Mouse (Mus musculus): Measurements from ENCODE around the gene Crat. TPM values are rescaled to one million over a fixed set of nuclear protein-coding genes. Genes with fewer than 3 reads are reported as not detected.
A peak's percentile ranks its signal among the peaks of the same experiment; 100 is the strongest.

Gene Crat
- polyA plus RNA-seq, 1 experiment from 2014 or later = 23.9 TPM

DNA sequence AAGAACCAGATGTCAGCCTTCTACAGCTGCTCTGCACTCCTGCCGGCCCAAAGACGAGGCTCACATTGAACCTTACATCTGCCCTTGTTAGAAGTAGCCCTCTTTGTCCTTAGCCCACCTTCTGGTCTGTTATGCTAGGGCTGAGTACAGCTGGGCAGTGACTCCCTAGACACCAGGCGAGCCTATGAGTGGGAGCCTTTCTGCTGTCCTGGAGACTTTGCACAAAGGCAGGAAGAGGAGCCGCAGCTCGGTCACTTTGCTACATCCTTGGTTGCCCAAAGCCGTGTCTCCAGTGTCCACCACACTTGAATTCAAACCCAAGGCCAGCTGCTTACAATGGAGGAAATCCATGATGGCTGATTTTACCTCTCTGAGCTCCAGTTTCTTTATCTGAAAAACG lies 32.8 kb upstream of the Crat start:
- Histone ChIP-seq H3K4me2 (no peak overlapping the region), H3K9me3 (no peaks in the 10 kb centered on the region), H3K9ac (no peak overlapping the region), H3K27ac (no peak overlapping the region; the same call in 1 of the 2 replicates), H3K27me3 (no peaks in the 10 kb centered on the region), H3K36me3 (peaks cover 72% of the 10 kb centered on the region), H3K4me3 (no peak overlapping the region), H3K4me1 (peaks cover 30% of the 10 kb centered on the region)
- WGBS = 82% methylated on average over 7 of the region's 7 CpGs
- ATAC-seq (ENCODE audit: insufficient number of reproducible peaks, low FRiP score, low TSS enrichment, low read depth) = no peak

DNA sequence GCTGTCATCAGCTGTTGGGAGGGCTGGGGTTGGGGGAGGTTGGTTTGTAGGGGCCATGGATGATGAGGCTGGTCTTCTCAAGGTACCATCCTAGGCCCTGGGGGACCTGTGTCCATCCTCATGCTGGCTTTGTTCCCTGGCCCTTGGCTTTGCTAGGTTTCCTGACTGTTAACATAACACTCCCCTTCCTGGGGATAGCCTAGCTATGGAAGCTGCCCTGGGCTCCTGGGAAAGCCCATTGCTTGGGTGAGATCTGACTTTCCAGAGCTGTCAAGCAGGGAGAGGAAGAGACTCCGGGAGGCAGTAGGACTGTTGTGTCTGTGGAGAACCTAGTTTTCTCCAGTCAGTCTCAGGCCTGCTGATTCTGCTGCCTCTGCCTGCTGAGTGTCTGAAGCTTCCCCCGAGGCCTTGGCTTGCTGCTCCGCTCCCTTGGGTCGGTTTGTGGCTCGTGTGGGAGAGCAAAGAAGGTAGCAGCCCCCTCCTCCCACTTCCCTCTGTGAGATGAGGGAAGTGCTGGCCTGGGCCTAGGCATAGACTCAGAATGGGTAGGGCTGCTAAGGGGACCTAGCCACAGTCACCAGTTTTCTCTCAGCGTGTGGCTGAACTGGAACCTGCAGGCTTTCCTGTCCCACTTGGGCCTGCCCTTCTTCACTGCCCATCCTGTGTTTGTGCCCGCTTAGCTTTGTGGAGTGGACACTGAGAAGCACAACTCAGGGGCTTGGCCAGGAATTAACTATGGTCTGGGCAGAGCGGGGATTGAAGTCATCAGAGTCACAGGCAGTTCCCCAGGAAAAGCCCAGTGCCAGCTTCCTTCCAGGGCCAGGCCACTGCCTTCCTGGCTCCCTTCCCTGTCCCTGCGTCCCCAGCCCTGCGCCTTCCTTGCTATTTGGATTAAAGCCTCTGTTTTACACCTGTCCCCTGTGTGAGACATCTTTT lies 31.5 kb upstream of the Crat start:
- H3K27me3 ChIP-seq = no peaks in the 10 kb centered on the region
- no peak overlapping the region for H3K4me2 ChIP-seq
- 0 out of 2 replicates have a peak overlapping the region, but pooled peaks have one; percentile 4 for H3K27ac ChIP-seq
- 83% methylated on average over 10 of the region's 10 CpGs for WGBS
- no peaks in the 10 kb centered on the region for H3K9me3 ChIP-seq
- H3K4me3 ChIP-seq = no peak overlapping the region
- peaks cover 73% of the 10 kb centered on the region for H3K36me3 ChIP-seq
- no peak overlapping the region for H3K9ac ChIP-seq
- no peak for ATAC-seq (ENCODE audit: insufficient number of reproducible peaks, low FRiP score, low TSS enrichment, low read depth)
- peaks cover 42% of the 10 kb centered on the region for H3K4me1 ChIP-seq

DNA sequence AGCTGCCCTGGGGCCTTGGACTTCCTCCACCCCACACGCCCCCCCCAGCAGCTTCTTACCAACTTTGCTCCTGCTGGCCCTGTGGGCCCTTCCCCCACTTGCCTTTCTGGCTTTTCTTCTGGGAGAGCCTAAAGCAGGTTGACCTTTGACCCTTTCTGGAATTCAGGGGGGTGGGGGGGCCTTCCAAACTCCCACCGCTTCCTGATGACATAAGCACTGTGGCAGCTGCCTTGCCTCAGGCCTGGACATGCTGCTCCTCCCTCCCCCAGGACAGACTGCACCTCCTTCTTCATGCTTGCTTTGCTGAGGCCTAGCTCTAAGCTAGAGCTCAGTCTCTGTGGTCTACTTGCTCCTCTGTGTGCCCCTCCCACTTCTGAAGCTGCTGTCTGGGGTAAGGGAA lies 29.7 kb upstream of the Crat start:
- Histone ChIP-seq H3K4me3 (no peak overlapping the region), H3K4me1 (peaks cover 60% of the 10 kb centered on the region), H3K9me3 (no peaks in the 10 kb centered on the region), H3K36me3 (peaks cover 61% of the 10 kb centered on the region), H3K27me3 (no peaks in the 10 kb centered on the region), H3K9ac (no peak overlapping the region), H3K27ac (peak overlapping the region; percentile 73), H3K4me2 (no peak overlapping the region)
- 37% methylated on average over 2 of the region's 2 CpGs for WGBS
- no peak for ATAC-seq (ENCODE audit: insufficient number of reproducible peaks, low FRiP score, low TSS enrichment, low read depth)

DNA sequence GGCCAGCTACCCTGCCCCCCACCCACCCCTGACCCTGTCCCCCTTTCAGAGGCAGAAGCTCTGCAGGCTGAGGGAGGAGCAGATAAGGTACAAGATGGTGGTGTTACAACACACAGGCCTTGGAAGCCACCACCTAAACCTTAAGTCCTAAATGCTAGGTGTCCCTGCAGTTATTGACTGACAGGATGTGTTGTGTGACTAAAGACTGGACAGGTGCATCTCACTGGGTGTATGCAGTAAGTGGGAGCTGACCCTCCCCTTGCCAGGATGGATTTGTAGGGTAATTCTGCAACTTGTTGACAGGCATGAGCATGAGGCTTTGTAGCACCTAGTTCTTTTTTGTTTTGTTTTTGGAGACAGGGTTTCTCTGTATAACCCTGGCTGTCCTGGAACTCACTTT lies 28.8 kb upstream of the Crat start:
- H3K36me3 ChIP-seq = peaks cover 58% of the 10 kb centered on the region
- H3K9ac ChIP-seq = no peak overlapping the region
- H3K9me3 ChIP-seq = no peaks in the 10 kb centered on the region
- H3K27ac ChIP-seq = peak overlapping the region; percentile 97
- H3K4me3 ChIP-seq = no peak overlapping the region
- ATAC-seq (ENCODE audit: insufficient number of reproducible peaks, low FRiP score, low TSS enrichment, low read depth) = no peak
- no peak overlapping the region for H3K4me2 ChIP-seq
- no peaks in the 10 kb centered on the region for H3K27me3 ChIP-seq
- H3K4me1 ChIP-seq = peaks cover 68% of the 10 kb centered on the region

DNA sequence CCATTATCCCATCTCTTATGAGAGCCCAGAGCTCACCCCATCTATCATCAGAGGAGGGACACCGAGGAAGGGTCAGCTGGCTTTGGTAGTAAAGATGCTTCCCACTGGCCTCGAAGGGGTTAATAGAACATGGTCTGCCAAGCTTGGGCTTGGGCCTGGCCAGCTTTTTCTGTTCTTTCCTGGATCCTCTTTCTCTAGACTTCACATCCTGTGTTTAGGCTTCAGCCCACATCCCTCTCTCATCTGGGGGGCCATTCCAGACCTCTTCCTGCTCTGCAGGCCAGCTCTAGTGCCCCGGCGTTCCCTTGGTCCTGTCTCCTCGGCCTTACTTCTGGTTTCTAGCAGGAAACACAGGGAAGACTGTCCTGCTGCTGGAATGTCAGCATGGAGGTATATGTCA lies 28.4 kb upstream of the Crat start:
- WGBS = 69% methylated on average over 5 of the region's 5 CpGs
- H3K4me3 ChIP-seq = no peak overlapping the region
- no peak overlapping the region for H3K9ac ChIP-seq
- peaks cover 71% of the 10 kb centered on the region for H3K4me1 ChIP-seq
- H3K36me3 ChIP-seq = peaks cover 58% of the 10 kb centered on the region
- no peak for ATAC-seq (ENCODE audit: insufficient number of reproducible peaks, low FRiP score, low TSS enrichment, low read depth)
- H3K9me3 ChIP-seq = no peaks in the 10 kb centered on the region
- H3K27me3 ChIP-seq = no peaks in the 10 kb centered on the region
- H3K4me2 ChIP-seq = no peak overlapping the region
- peak overlapping the region; percentile 97 for H3K27ac ChIP-seq

DNA sequence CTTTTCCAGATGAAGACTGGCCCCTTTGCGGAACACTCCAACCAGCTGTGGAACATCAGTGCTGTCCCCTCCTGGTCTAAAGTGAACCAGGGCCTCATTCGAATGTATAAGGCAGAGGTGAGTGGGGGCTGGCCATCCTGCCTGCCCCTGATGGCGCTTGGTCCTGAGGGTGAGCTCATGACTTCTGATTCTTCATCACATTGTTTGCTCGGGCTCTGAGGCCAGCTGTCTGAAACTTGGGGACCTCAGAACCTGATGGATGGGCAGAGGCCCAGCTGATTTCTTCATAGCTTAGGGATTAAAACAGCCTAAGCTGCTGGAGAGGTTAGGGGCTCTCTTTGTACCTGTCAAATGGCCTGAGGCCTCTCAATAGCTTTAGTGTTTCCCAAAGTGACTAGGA lies 27.7 kb upstream of the Crat start:
- no peak for ATAC-seq (ENCODE audit: insufficient number of reproducible peaks, low FRiP score, low TSS enrichment, low read depth)
- Histone ChIP-seq H3K27me3 (no peaks in the 10 kb centered on the region), H3K9me3 (no peaks in the 10 kb centered on the region), H3K27ac (peak overlapping the region; percentile 97), H3K4me3 (no peak overlapping the region), H3K9ac (peak overlapping the region; percentile 23; the same call in 1 of the 2 replicates), H3K36me3 (peaks cover 60% of the 10 kb centered on the region), H3K4me2 (0 out of 2 replicates have a peak overlapping the region, but pooled peaks have one; percentile 48), H3K4me1 (peaks cover 71% of the 10 kb centered on the region)
- 66% methylated on average over 4 of the region's 4 CpGs for WGBS

DNA sequence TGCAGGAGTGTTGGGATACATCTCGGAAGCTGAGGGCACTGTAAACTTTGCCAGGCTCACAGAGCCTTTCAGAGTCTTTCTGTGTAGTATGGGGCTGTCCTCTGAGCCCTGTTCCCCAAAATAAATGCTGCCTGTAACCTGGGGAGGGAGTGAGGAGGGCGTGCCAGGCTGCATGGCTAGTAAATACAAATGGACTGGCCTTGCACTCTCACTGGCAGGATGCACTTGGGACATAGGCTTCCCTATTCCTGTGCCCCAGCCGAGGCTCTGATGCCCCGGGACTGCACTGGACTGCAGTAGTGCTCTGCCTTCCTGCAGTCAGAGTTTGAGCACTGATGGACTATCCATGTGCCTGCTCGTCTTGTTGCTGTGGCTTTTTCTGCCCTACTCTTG lies 26.9 kb upstream of the Crat start:
- no peaks in the 10 kb centered on the region for H3K27me3 ChIP-seq
- peak overlapping the region; percentile 23; the same call in 1 of the 2 replicates for H3K9ac ChIP-seq
- WGBS = 29% methylated on average over 5 of the region's 5 CpGs
- H3K9me3 ChIP-seq = no peaks in the 10 kb centered on the region
- H3K27ac ChIP-seq = peak overlapping the region; percentile 97
- peak overlapping the region; percentile 16 for H3K4me3 ChIP-seq
- H3K36me3 ChIP-seq = peaks cover 64% of the 10 kb centered on the region
- peaks cover 71% of the 10 kb centered on the region for H3K4me1 ChIP-seq
- no peak for ATAC-seq (ENCODE audit: insufficient number of reproducible peaks, low FRiP score, low TSS enrichment, low read depth)
- peak overlapping the region; percentile 48 for H3K4me2 ChIP-seq

DNA sequence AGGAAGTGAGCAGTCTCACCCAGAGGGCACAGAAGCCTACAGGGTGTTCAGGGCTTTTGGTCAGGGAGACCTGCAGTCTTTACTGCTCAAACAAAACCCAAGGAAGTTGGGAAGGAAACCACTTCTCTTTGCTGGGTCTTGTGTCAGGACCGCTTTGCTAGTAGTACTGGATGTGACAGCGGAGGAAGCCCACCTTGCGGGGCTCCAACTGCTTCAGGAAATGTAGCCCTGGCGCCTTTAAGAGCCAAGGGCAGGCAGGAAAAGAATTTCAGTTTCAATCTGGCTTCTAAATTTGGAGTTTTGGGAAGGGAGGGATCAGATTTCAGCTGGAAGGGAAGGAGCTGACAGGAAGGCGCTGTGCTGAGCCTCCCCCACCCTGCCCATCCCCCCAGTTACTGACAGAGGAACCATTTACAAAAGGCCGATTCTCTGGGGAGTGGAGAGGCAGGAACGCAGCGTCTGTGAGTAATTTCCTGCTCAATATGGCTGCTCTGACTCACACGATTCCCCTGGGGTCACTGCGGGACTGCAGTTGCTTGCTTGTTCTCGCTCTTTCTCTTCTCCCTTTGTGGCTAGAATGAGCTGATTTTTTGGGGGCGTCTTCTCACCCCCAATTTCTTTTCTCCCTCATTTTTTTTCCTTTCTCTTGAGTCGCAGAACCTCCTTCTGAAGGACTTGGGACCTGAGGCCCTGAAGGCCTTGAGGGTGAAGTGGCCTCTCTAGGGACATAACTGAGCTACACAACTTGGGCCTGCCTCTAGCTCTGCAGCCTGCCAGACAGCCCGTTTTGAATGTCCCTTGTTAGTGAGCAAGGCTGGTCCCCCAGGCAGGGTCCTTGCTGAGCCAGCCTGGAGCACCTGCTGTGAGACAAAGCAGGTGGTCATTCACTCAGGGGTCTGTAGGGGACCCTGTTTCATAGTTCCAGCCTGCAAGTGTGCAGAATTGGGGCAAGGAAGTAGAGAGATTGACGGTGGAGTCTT lies 26.2 kb upstream of the Crat start:
- WGBS = 2% methylated on average over 15 of the region's 15 CpGs
- H3K9ac ChIP-seq = peak overlapping the region; percentile 18; the same call in 1 of the 2 replicates
- peak overlapping the region; percentile 97 for H3K27ac ChIP-seq
- peaks cover 64% of the 10 kb centered on the region for H3K36me3 ChIP-seq
- H3K27me3 ChIP-seq = no peaks in the 10 kb centered on the region
- H3K4me3 ChIP-seq = peak overlapping the region; percentile 16
- peak; percentile 79 for ATAC-seq (ENCODE audit: insufficient number of reproducible peaks, low FRiP score, low TSS enrichment, low read depth)
- H3K4me2 ChIP-seq = peak overlapping the region; percentile 48
- peaks cover 71% of the 10 kb centered on the region for H3K4me1 ChIP-seq
- no peaks in the 10 kb centered on the region for H3K9me3 ChIP-seq

DNA sequence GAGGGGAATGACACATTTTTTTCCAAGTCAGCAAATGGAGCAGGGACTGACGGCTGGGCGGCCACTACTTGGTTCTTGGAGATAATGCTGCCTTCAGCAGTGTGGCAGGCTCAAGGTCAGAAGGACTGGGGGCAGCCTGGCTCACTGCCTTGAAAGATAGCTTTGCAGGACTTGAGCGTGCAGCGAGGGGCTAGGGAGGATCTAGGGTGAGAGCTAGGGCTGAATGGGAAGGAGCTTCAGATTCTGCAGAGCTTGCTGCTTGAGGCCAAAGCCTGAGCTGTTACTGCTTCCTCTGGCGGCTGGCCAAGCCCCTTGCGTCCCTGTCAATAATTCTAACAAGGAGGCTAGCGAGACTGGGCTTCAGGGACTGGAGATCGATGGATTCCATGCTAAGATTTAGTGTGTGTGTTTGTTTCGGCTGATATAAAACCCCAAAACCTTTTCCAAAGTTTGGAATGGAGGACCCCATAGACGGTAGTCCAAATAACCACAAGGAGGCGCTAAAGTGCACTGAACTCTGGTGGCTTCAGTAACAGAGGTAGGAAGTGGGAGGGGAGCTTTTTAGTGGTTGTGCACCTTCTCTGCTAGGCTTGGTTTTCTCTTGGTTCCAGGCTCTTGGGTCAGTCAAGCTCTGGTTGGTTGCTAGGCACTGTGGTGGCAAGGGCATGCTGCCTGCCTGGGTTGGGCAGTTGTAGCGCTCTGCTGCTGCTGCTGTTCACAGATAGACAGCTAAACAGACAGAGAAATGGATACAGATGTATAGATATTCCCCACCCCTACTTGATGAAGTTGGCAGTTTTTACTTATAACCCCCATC lies 25.3 kb upstream of the Crat start:
- ATAC-seq (ENCODE audit: insufficient number of reproducible peaks, low FRiP score, low TSS enrichment, low read depth) = peak; percentile 12; the same call in 1 of the 2 replicates
- Histone ChIP-seq H3K9ac (no peak overlapping the region), H3K27ac (peak overlapping the region; percentile 97), H3K27me3 (no peaks in the 10 kb centered on the region), H3K4me1 (peaks cover 66% of the 10 kb centered on the region), H3K4me3 (peak overlapping the region; percentile 16), H3K4me2 (peak overlapping the region; percentile 48), H3K36me3 (peaks cover 56% of the 10 kb centered on the region), H3K9me3 (no peaks in the 10 kb centered on the region)
- WGBS = 8% methylated on average over 12 of the region's 12 CpGs

DNA sequence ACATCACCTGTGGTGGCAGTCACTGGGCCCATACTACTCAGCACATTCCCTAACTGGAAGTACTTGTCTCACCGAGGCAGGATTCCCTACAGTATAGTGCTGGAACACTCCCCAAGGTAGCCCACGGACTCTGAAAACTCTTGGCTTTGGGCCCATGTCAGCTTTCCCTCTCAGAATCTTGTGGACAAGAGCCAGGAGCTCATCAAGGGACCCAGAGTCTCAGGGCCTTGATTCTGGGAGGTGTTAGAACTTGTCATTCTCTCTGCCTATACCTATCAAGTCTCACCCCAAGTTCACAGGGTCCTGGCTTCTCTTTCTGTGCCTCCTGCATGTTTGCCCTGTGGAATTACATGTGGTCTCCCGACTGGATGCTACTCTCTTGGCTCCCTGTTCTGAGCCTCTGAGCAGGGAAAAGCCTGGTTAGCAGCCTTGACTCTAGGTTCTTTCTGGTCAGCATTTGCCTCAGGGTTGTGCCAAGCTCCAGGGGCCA lies 24.6 kb upstream of the Crat start:
- Histone ChIP-seq H3K27ac (peak overlapping the region; percentile 97), H3K4me3 (no peak overlapping the region), H3K27me3 (no peaks in the 10 kb centered on the region), H3K4me1 (peaks cover 59% of the 10 kb centered on the region), H3K9me3 (no peaks in the 10 kb centered on the region), H3K36me3 (peaks cover 52% of the 10 kb centered on the region), H3K4me2 (peak overlapping the region; percentile 17; the same call in 1 of the 2 replicates), H3K9ac (no peak overlapping the region)
- 26% methylated on average over 3 of the region's 3 CpGs for WGBS
- ATAC-seq (ENCODE audit: insufficient number of reproducible peaks, low FRiP score, low TSS enrichment, low read depth) = no peak

DNA sequence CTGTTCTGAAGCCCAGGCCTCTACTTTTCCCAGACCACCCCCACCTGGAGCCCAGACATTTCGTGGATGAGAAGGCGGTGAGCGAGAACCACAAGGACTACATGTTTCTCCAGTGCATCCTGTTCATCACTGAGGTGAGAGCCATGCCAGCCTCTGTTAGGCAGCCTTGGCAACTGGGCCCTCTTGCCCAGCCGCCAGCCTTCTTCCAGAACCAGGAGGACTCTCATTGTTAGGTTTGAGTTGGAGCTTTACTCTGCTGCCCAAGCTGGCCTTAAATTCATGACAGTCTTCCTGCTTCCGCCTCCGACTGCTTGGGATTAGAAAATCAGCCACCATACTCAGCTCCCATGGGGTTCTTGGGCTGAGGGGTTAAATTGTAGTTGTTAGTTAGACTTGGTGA lies 24.0 kb upstream of the Crat start:
- no peak for ATAC-seq (ENCODE audit: insufficient number of reproducible peaks, low FRiP score, low TSS enrichment, low read depth)
- Histone ChIP-seq H3K4me2 (no peak overlapping the region), H3K9ac (no peak overlapping the region; the same call in 1 of the 2 replicates), H3K9me3 (no peaks in the 10 kb centered on the region), H3K27ac (peak overlapping the region; percentile 97), H3K4me3 (no peak overlapping the region), H3K36me3 (peaks cover 54% of the 10 kb centered on the region), H3K4me1 (peaks cover 53% of the 10 kb centered on the region), H3K27me3 (no peaks in the 10 kb centered on the region)
- 93% methylated on average over 6 of the region's 6 CpGs for WGBS
